Mouse (Mus musculus) neural tube, embryonic 13.5 days (tissue): Measurements from ENCODE around the gene Tmem80. TPM values are rescaled to one million over a fixed set of nuclear protein-coding genes. Genes with fewer than 3 reads are reported as not detected.

ENCODE experiments used
- ATAC-seq: fragments of 200-750 bp; cut with Nextera tagmentation; 2 replicates; pipeline ENCODE4 v1.8.0; 2017; ENCODE audit warnings: low read depth, mild to moderate bottlenecking, moderate TSS enrichment, moderate library complexity
- H3K27ac ChIP-seq: fragments of 300-500 bp; sonication (generic); replicated peaks from 2 replicates; pipeline ENCODE4 v1.5.1; 2015; ENCODE audit warnings: moderate library complexity, mild to moderate bottlenecking, inconsistent platforms
- H3K27me3 ChIP-seq: fragments of 300-500 bp; sonication (generic); 2 replicates; pipeline ENCODE4 v1.6.1; 2015; ENCODE audit warnings: mild to moderate bottlenecking, inconsistent platforms
- H3K36me3 ChIP-seq: fragments of 300-500 bp; sonication (generic); 2 replicates; pipeline ENCODE4 v1.6.1; 2015; ENCODE audit warnings: mild to moderate bottlenecking, inconsistent platforms
- H3K4me1 ChIP-seq: fragments of 300-500 bp; sonication (generic); replicated peaks from 2 replicates; pipeline ENCODE4 v1.6.1; 2015; ENCODE audit warnings: inconsistent platforms
- H3K4me2 ChIP-seq: fragments of 300-500 bp; sonication (generic); 2 replicates; pipeline ENCODE4 v1.6.1; 2015; ENCODE audit warnings: inconsistent platforms, mild to moderate bottlenecking, moderate library complexity
- H3K4me3 ChIP-seq: fragments of 300-500 bp; sonication (generic); 2 replicates; pipeline ENCODE4 v1.5.1; 2015; ENCODE audit warnings: mild to moderate bottlenecking, inconsistent platforms
- H3K9ac ChIP-seq: fragments of 300-500 bp; sonication (generic); 2 replicates; pipeline ENCODE4 v1.6.1; 2015; ENCODE audit warnings: moderate library complexity, mild to moderate bottlenecking, inconsistent platforms
- H3K9me3 ChIP-seq: fragments of 300-500 bp; sonication (generic); 2 replicates; pipeline ENCODE4 v1.6.1; 2016; ENCODE audit warnings: inconsistent platforms
- WGBS: fragments of 180-500 bp; shearing (Covaris S2); methylation state at CpG from one replicate; pipeline ENCODE4 v1.1.7; 2015; 5-methylcytosine and 5-hydroxymethylcytosine counted together
- polyA plus RNA-seq: library from polyadenylated mRNA; unstranded; fragments of >200 nt; fragmentation: Nextera tagmentation; extraction: Ambion mirVana; gene quantifications from 2 replicates; pipeline ENCODE4 v1.2.1, GENCODE M21; 2015

Tmem80 gene
- polyA plus RNA-seq: 58.7 and 60.8 TPM in 2 replicates

DNA sequence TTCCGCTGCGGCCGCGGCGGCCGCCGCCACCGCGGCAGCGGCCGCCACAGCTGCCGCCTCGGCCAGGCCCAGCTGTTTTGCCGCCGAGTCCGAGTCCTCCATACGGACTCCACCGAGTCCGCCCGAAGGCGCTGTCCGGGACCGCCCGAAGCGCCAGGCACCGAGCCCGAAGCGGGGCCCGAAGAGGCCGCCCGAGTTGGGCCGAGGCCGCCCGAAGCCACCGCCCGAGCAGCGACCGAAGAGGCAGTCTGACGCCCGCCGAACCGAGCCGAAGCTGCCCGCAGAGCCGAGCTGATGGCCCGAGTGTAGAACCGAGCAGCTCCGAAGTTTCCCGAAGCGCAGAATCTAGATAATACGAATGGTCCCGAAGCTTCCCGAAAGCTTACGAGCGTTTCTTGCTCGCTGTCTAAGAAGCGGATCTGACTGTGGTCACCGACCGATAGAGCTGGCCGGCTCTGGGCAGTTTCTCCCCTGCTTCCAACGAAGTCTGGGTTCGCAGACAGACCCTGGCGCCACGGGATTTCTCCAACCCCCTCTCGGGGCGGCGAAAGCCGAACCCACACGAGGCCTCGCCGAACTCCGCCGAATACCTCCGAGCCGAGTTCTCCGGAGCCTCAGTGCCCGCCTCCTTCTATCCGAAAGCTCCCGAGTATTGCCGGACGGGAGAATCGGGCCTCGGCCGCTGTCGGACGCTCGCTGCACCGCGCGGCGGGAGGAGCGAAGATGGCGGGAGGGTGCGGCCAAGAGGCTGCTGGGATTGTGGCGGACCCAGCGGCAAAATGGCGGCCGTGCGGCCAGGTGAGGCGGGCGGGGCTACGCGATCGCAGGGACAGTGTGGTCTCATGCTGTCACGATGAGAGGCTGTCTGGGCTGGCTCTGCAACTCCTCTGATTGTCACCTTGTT is at the start of gene Tmem80, which contains the start of gene Deaf1:
Tmem80 (plus strand) TSS at position 271 of the 904 bp plus-strand sequence.
Deaf1 (minus strand) TSS at position 222 of the 904 bp plus-strand sequence.
- WGBS: under 1% methylated on average over 101 of the region's 105 CpGs
- ATAC-seq: peak; percentile 97

DNA sequence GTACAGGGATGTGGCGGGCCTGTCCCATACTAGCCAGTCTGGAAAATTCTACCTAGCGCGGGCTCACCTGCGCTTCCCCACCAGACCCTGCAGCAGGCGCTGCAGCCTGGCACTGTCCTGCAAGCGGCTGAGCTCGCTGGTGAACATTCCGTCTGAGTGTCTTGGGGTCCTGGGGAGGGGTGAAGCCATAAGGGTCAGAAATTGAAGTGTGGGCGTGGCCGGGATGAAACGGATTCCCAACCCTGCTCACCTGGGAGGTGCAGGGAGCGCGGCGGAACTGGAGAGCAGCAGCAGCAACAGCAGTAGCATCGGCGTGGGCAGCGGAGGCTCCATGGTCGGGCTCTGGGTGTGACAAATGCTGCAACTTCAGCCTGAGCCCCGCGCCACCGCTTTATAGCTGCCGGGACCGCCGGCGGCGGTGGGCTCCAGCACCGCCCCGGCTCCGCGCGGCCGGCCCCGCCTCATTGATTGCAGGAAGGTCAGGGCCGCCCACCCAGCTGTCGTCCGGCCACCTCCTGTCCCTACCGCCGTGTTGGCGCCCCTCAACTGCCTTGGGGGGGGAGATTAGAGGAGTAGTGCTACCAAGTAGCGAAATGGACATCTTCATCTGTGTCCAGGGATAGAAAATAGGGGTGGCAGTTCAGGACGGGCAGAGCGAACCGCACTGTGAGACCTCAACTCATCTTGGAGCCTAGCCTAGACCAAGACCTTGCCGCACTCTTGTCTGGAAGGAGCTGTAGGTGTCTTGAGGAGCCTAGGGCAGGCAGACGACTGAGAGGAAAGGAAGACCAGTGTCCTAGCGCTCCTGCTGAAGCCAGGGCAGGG is 48.6 kb upstream of the Tmem80 start, which contains the start of gene Sct:
Sct (minus strand) TSS at position 368 of the 825 bp plus-strand sequence.
- Histone ChIP-seq H3K4me2 (peak within 1 kb of the TSS; percentile 92), H3K27me3 (peaks cover 28% of the 10 kb centered on the region), H3K4me3 (peak within 1 kb of the TSS; percentile 46), H3K4me1 (peaks cover 11% of the 10 kb centered on the region; the same call in 1 of the 2 replicates), H3K9me3 (no peaks in the 10 kb centered on the region), H3K9ac (peak within 1 kb of the TSS; percentile 65), H3K36me3 (no peaks in the 10 kb centered on the region), H3K27ac (no peak within 1 kb of the TSS)
- ATAC-seq: peak; percentile 79
- 2% methylated on average over 41 of the region's 46 CpGs for WGBS

More for the DNA sequence above, at the start of gene Tmem80, which contains the start of gene Deaf1:
- Histone ChIP-seq H3K4me2 (peak within 1 kb of the TSS; percentile 95), H3K27me3 (no peaks in the 10 kb centered on the region), H3K27ac (peak within 1 kb of the TSS; percentile 100), H3K9me3 (no peaks in the 10 kb centered on the region), H3K4me3 (peak within 1 kb of the TSS; percentile 71), H3K9ac (peak within 1 kb of the TSS; percentile 94), H3K36me3 (peaks cover 22% of the 10 kb centered on the region), H3K4me1 (peaks cover 39% of the 10 kb centered on the region)

DNA sequence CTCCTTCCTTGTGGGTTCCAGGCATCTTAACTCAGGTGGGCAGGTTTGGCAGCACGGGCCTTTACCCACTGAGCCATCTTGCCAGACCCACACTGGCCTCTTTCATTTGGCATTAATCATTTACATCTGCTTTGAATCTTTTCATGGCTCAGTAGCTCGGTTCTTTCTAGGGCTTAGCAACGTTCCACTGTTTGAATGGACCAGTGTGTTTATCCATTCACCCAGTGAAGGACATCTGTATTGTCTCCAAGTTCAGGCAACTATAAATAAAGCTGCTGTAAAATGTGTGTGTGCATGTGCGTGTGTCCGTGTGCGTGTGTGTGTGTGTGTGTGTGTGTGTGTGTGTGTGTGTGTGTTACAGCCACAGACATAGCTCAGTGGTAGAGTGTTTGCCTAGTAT is 46.1 kb upstream of the Tmem80 start:
- H3K27me3 ChIP-seq: peaks cover 23% of the 10 kb centered on the region
- no peak overlapping the region for H3K27ac ChIP-seq
- no peak overlapping the region for H3K4me3 ChIP-seq
- no peak overlapping the region for H3K4me2 ChIP-seq
- WGBS: 52% methylated on average over 6 of the region's 6 CpGs
- H3K4me1 ChIP-seq: peaks cover 11% of the 10 kb centered on the region; the same call in 1 of the 2 replicates
- no peaks in the 10 kb centered on the region for H3K9me3 ChIP-seq
- no peak overlapping the region for H3K9ac ChIP-seq
- no peak for ATAC-seq
- no peaks in the 10 kb centered on the region for H3K36me3 ChIP-seq

DNA sequence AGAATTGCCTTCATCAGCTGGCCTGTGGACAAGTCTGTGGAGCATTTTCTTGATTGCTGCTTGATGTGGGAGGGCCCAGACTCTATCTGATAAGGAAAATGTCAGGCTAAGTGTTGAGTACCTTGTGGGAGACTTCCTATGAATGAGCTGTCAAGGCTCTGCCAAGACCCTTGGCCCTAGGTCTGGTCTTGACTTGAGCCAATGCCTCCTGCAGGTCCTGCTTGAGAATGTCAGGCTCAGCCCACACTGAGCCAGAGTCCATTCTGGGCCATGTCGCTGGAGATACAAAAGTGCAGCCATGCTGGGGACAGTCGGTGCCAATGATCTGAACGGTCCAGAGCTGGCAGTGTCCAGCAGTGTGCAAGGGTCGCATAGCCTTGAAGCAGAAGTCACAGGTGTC is 44.8 kb upstream of the Tmem80 start:
- Histone ChIP-seq H3K4me1 (peaks cover 11% of the 10 kb centered on the region; the same call in 1 of the 2 replicates), H3K36me3 (no peaks in the 10 kb centered on the region), H3K27me3 (peaks cover 19% of the 10 kb centered on the region), H3K9ac (no peak overlapping the region), H3K9me3 (no peaks in the 10 kb centered on the region), H3K27ac (no peak overlapping the region), H3K4me3 (no peak overlapping the region), H3K4me2 (no peak overlapping the region)
- WGBS: 84% methylated on average over 4 of the region's 4 CpGs
- ATAC-seq: no peak

DNA sequence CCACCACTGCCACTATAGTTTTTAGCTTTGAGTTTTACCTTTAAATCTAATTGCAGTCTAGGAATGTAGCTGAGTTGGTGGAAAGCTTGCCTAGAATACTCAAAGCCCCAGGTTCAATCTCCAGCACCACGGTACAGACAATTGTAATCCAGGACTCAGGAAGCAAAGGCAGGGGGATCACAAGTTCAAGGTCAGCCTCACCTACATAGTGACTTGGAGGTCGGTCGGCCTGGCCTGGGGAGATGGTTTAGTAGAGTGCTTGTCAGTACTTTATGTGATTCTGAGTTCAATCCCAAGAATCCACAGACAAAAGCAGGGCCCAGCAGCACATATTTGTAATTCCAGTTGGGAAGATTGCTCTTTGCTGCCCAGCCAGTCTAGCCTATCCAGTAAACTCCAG is 39.5 kb upstream of the Tmem80 start:
- H3K27ac ChIP-seq: no peak overlapping the region

DNA sequence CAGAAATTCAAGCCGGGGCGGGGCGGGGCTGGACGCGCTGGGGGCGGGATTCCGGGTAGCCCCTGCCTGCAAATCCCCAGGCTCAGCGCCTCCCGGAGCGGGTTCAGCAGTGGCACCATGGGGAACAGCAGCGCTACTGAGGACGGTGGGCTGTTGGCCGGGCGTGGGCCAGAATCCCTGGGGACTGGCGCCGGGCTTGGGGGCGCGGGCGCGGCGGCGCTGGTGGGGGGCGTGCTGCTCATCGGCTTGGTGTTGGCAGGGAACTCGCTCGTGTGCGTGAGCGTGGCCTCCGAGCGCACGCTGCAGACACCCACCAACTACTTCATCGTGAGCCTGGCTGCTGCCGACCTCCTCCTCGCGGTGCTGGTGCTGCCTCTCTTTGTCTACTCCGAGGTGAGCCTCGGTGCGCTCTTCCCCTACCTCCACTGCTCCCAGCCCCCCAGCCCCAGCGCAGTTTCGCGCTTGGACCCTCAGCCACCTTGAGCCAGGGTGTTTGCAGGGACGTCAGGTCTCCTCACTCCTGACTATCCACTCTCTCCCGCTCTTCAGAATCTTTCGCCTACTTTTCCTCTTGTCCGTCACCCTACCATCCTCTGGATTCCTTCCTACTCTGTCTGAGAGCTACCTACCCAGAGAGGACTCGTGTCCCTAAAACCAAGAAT is 35.5 kb upstream of the Tmem80 start, which contains the start of gene Drd4:
Drd4 (plus strand) TSS at position 86 of the 662 bp plus-strand sequence.
- no peaks in the 10 kb centered on the region for H3K9me3 ChIP-seq
- peak; percentile 70 for ATAC-seq
- H3K36me3 ChIP-seq: peaks cover 8% of the 10 kb centered on the region
- peak within 1 kb of the TSS; percentile 49 for H3K4me3 ChIP-seq
- peaks cover 31% of the 10 kb centered on the region for H3K4me1 ChIP-seq
- H3K9ac ChIP-seq: peak within 1 kb of the TSS; percentile 71
- peaks cover 72% of the 10 kb centered on the region for H3K27me3 ChIP-seq
- H3K27ac ChIP-seq: no peak within 1 kb of the TSS
- peak within 1 kb of the TSS; percentile 84 for H3K4me2 ChIP-seq
- WGBS: 2% methylated on average over 46 of the region's 46 CpGs

More for the DNA sequence above, 39.5 kb upstream of the Tmem80 start:
- Histone ChIP-seq H3K27me3 (peaks cover 37% of the 10 kb centered on the region), H3K9ac (no peak overlapping the region), H3K9me3 (no peaks in the 10 kb centered on the region), H3K4me2 (no peak overlapping the region), H3K4me1 (peaks cover 15% of the 10 kb centered on the region), H3K4me3 (no peak overlapping the region), H3K36me3 (no peaks in the 10 kb centered on the region)
- WGBS: 88% methylated on average over 3 of the region's 3 CpGs
- no peak for ATAC-seq

DNA sequence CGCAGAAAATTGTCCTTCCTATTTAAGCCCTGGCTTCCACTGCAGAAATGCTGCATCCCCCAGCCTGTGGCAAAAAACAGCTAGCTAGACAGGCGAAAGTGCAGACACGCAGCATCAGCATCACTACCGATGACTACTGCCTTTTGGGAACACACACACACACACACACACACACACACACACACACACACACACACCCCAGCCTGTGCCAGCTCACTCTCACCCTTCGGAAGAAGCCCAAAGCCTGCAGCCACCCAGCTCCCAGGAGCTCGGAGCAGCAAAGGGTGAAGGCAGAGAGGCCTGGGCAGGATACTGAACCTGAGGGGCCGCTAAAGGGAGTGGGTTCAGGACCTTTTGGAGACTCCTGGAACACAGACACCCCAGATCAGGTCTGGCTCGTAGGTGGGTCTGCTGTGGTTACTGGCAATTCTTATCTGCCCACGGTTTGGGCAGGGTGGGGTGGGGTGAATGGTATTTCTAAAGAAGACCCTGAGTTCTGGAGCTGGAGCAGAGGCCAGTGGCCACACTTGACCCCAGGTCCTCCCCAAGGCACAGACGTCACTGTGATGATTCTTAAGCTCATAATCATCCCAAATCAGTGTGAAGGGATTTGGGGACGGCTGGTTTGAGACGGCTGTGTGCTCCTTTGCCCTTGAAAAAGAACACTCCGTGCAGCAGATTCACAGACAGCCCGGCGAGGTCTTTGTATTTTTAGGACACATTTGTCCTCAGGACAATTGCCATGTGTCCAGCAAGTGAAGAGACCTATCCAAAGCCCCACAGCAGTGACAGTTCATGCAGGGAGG is 34.8 kb upstream of the Tmem80 start:
- Histone ChIP-seq H3K36me3 (peaks cover 15% of the 10 kb centered on the region), H3K4me1 (peaks cover 31% of the 10 kb centered on the region), H3K27ac (no peak overlapping the region), H3K9me3 (no peaks in the 10 kb centered on the region), H3K4me2 (peak overlapping the region; percentile 84), H3K9ac (peak overlapping the region; percentile 71; the same call in 1 of the 2 replicates), H3K4me3 (peak overlapping the region; percentile 49), H3K27me3 (peaks cover 72% of the 10 kb centered on the region)
- WGBS: 30% methylated on average over 15 of the region's 15 CpGs
- peak; percentile 54 for ATAC-seq

DNA sequence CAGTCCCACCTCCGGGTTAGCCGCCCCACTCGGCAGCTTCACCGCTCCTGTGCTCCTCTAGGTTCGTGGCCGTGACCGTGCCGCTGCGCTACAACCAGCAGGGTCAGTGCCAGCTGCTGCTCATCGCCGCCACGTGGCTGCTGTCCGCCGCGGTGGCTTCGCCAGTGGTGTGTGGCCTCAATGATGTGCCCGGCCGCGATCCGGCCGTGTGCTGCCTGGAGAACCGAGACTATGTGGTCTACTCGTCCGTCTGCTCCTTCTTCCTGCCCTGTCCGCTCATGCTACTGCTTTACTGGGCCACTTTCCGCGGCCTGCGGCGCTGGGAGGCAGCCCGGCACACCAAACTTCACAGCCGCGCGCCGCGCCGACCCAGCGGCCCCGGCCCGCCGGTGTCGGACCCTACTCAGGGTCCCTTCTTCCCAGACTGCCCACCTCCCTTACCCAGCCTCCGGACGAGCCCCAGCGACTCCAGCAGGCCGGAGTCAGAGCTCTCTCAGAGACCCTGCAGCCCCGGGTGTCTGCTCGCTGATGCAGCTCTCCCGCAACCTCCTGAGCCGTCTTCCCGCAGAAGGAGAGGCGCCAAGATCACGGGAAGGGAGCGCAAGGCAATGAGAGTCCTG is 33.6 kb upstream of the Tmem80 start:
- H3K27ac ChIP-seq: no peak overlapping the region
- H3K4me2 ChIP-seq: peak overlapping the region; percentile 63
- peak overlapping the region; percentile 60 for H3K9ac ChIP-seq
- 2% methylated on average over 53 of the region's 53 CpGs for WGBS
- peaks cover 25% of the 10 kb centered on the region for H3K36me3 ChIP-seq
- ATAC-seq: no peak
- H3K9me3 ChIP-seq: no peaks in the 10 kb centered on the region
- H3K4me1 ChIP-seq: peaks cover 31% of the 10 kb centered on the region
- H3K27me3 ChIP-seq: peaks cover 72% of the 10 kb centered on the region
- peak overlapping the region; percentile 34 for H3K4me3 ChIP-seq

DNA sequence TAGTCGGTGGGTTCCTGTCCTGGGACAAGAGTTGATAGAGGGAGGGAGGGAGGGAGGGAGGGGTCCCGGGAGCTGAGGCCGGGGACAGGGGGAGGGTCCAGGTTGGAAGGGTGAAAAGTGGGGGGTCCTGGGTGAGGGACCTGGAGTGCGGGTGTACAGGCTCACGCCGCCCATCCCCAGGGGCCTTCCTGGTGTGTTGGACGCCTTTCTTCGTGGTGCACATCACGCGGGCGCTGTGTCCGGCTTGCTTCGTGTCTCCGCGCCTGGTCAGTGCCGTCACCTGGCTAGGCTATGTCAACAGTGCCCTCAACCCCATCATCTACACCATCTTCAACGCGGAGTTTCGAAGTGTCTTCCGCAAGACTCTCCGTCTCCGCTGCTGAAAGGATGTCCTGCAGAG is 33.1 kb upstream of the Tmem80 start:
- peak overlapping the region; percentile 34 for H3K4me3 ChIP-seq
- H3K36me3 ChIP-seq: peaks cover 30% of the 10 kb centered on the region
- no peak overlapping the region for H3K27ac ChIP-seq
- H3K4me1 ChIP-seq: peaks cover 31% of the 10 kb centered on the region
- peaks cover 71% of the 10 kb centered on the region for H3K27me3 ChIP-seq
- no peak for ATAC-seq
- WGBS: 8% methylated on average over 22 of the region's 22 CpGs
- peak overlapping the region; percentile 63 for H3K4me2 ChIP-seq
- peak overlapping the region; percentile 60 for H3K9ac ChIP-seq
- no peaks in the 10 kb centered on the region for H3K9me3 ChIP-seq

DNA sequence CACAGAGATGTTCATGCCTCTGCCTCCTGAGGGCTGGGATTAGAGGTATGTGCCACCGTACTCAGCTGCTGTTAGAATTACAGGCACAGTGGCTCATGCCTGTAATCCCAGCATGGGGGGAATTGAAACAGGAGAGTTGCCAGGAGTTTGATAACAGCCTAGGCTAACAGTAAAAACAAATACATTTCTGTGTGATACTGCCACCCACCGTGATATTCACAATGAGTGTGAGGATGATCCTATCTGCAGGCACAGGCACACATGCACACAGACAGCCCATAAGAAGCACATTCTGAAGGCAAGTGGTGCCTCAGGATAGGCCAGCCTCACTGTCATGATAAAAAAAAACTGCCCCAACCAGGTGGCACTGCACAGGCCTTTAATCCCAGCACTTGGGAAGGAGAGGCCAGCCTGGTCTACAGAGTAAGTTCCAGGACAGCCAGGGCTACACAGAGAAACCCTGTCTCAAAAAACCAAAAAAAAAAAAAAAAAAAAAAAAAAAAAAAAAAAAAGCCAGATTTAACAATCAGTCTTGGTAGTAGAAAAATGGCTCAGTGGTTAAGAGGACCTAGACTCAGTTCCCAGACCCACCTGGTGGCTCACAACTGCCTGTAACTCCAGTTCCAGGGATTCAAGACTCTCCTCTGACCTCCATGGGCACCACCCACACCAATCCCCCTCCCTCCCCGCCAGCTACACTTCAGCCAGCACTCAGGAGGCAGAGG is 29.5 kb upstream of the Tmem80 start:
- H3K9me3 ChIP-seq: no peaks in the 10 kb centered on the region
- WGBS: 81% methylated on average over 3 of the region's 3 CpGs
- peaks cover 35% of the 10 kb centered on the region for H3K27me3 ChIP-seq
- H3K36me3 ChIP-seq: peaks cover 65% of the 10 kb centered on the region
- no peak overlapping the region for H3K4me3 ChIP-seq
- H3K9ac ChIP-seq: no peak overlapping the region
- ATAC-seq: no peak
- H3K27ac ChIP-seq: no peak overlapping the region
- no peak overlapping the region for H3K4me2 ChIP-seq
- peaks cover 15% of the 10 kb centered on the region for H3K4me1 ChIP-seq
